Mouse (Mus musculus): Measurements from ENCODE around the gene Speg. TPM values are rescaled to one million over a fixed set of nuclear protein-coding genes. Genes with fewer than 3 reads are reported as not detected.

Speg gene
- total RNA-seq, 2 experiments from 2014 or later, result 229 to 230 TPM

- intact Hi-C loops (cut with DNase I), result no loop called here
- no peak for DNase-seq
Observed at GRCm38 (mm10) chr1:75361123-75361522, 14.0 kb upstream of the Speg start.

- no peak for DNase-seq
- intact Hi-C loops (cut with DNase I), result no loop called here
Observed at GRCm38 (mm10) chr1:75361750-75362149, 13.3 kb upstream of the Speg start.

GRCm38 (mm10) chr1:75363868-75364267, 11.2 kb upstream of the Speg start:
- DNase-seq, result no peak
- intact Hi-C loops (cut with DNase I), result no loop called here

- intact Hi-C loops (cut with DNase I), result loop anchor here (2.0 kb wide), 1 partner anchor 63 kb away; no protein-coding TSS in a partner anchor
- DNase-seq, result no peak
Observed at GRCm38 (mm10) chr1:75365510-75366137, 9.5 kb upstream of the Speg start.

- DNase-seq, result no peak
- intact Hi-C loops (cut with DNase I), result no loop called here
Observed at GRCm38 (mm10) chr1:75369360-75369983, 5.6 kb upstream of the Speg start.

GRCm38 (mm10) chr1:75369984-75370660, 5.0 kb upstream of the Speg start:
- DNase-seq, result peak in 1 of 2 experiments; percentile 76
- intact Hi-C loops (cut with DNase I), result loop anchor here (5.0 kb wide), 1 partner anchor 37 kb away; no protein-coding TSS in a partner anchor

- intact Hi-C loops (cut with DNase I), result loop anchor here (5.0 kb wide), 1 partner anchor 36 kb away; no protein-coding TSS in a partner anchor
- peak; percentile 80 to 81 for DNase-seq
Observed at GRCm38 (mm10) chr1:75371317-75372095, 3.6 kb upstream of the Speg start.

- DNase-seq, result no peak
- intact Hi-C loops (cut with DNase I), result loop anchor here (5.0 kb wide), 1 partner anchor 35 kb away; no protein-coding TSS in a partner anchor
Observed at GRCm38 (mm10) chr1:75372450-75372849, 2.6 kb upstream of the Speg start.

- DNase-seq, result no peak
- intact Hi-C loops (cut with DNase I), result loop anchor here (5.0 kb wide), 1 partner anchor 34 kb away; no protein-coding TSS in a partner anchor
Observed at GRCm38 (mm10) chr1:75373276-75373675, 1.8 kb upstream of the Speg start.

- DNase-seq, result peak in 1 of 2 experiments; percentile 5
- intact Hi-C loops (cut with DNase I), result no loop called here
Observed at GRCm38 (mm10) chr1:75379196-75379595, 4.1 kb downstream of the Speg start.

GRCm38 (mm10) chr1:75379931-75380330, 4.8 kb downstream of the Speg start:
- intact Hi-C loops (cut with DNase I), result no loop called here
- DNase-seq, result peak; percentile 54 to 60

GRCm38 (mm10) chr1:75380951-75381350, 5.9 kb downstream of the Speg start:
- DNase-seq, result no peak
- intact Hi-C loops (cut with DNase I), result no loop called here

GRCm38 (mm10) chr1:75381482-75382355, 6.6 kb downstream of the Speg start:
- peak in 1 of 2 experiments; percentile 21 for DNase-seq

GRCm38 (mm10) chr1:75382356-75383071, 7.4 kb downstream of the Speg start:
- intact Hi-C loops (cut with DNase I), result no loop called here
- DNase-seq, result peak in 1 of 2 experiments; percentile 20

More at GRCm38 (mm10) chr1:75381482-75382355, 6.6 kb downstream of the Speg start:
- intact Hi-C loops (cut with DNase I), result no loop called here

GRCm38 (mm10) chr1:75384470-75385141, 9.5 kb downstream of the Speg start:
- no peak for DNase-seq
- intact Hi-C loops (cut with DNase I), result no loop called here

- DNase-seq, result no peak
- intact Hi-C loops (cut with DNase I), result no loop called here
Observed at GRCm38 (mm10) chr1:75385142-75385730, 10.1 kb downstream of the Speg start.

GRCm38 (mm10) chr1:75386149-75386548, 11.1 kb downstream of the Speg start:
- DNase-seq, result no peak
- intact Hi-C loops (cut with DNase I), result no loop called here

- intact Hi-C loops (cut with DNase I), result no loop called here
- DNase-seq, result peak in 1 of 2 experiments; percentile 35
Observed at GRCm38 (mm10) chr1:75387469-75387928, 12.4 kb downstream of the Speg start.
